Mouse (Mus musculus): ENCODE measurements around the gene Smok3b.
"Not testable (repeated sequence)": the region's sequence is repeated elsewhere in the genome, so short reads cannot be mapped to it uniquely, and the experiment has no call there.

Smok3b gene

DNA sequence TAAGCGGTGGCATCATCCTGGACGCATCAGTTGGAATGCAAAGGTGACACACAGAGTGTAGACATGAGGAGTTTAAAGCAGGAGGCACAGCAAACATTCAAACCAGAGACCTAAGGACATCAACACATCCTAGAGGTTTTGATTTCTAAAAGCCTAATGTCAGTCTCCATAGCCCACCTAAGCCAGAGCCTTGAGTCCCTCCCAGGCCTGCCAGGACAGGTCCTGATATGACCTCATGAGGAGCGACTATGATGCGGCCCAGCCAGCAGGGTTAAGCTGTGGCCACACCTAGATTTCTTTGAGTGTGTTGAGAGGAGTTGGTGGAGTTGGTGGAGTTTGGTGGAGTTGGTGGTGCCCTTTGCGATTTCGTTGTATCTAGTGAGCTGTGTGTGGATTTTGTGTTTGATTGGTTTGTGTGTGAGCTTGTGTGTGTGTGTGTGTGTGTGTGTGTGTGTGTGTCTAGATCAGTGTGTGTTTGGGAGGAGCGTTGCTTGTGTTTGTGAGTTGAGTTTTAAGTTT, at the start of gene Smok3b, which contains the start of gene Smok3a:
Gene Smok3b (plus strand): TSS at position 469 of the 519 bp plus-strand sequence.
Gene Smok3a (plus strand): TSS at position 301 of the 519 bp plus-strand sequence.
- DNase-seq (ENCODE audit: low spot score in 2 of 2), result not testable (repeated sequence)

- DNase-seq (ENCODE audit: low spot score in 2 of 2), result no peak
Observed at GRCm38 (mm10) chr5:137973161-137973560, 48.1 kb upstream of the Smok3b start.

DNA sequence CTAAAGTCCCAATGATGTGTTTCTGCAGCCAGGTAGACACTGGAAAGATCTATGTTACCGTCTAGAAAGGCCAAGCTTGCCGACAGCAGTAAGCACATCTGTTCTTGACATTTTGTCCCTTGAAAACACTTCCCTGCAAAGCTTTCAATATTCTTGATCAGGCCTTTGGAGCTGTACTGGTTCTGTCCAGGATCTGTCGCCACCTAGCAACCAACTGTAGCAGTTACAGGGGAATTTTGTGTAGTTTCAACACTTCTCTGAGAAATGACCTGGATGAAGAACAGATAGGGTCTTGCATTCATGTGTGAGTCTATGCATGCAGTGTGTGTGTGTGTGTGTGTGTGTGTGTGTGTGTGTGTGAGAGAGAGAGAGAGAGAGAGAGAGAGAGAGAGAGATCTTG, 47.5 kb upstream of the Smok3b start:
- peak in 1 of 2 experiments; percentile 4 for DNase-seq (ENCODE audit: low spot score in 2 of 2)

DNA sequence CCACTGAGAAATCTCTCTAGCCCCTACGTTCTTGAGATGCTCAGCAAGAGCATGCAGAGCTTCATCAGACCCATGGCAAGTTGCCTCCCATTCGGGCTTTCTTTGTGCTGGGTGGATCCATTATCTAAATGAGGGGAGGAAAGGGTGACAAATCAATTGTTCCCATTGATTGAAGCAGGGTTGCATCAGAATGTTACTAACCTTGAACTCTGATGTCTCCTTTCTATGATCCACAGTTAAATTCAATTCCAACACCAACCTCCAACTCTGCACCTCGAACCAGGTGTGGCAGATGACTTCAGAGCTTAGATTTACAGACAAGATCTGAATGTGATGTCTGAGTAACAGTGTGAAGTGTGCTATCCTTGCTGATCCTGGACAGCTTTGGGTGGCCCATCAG, 46.5 kb upstream of the Smok3b start:
- no peak for DNase-seq (ENCODE audit: low spot score in 2 of 2)

GRCm38 (mm10) chr5:137975434-137975833, 45.8 kb upstream of the Smok3b start:
- DNase-seq (ENCODE audit: low spot score in 2 of 2), result no peak

GRCm38 (mm10) chr5:137977291-137977690, 43.9 kb upstream of the Smok3b start:
- DNase-seq (ENCODE audit: low spot score in 2 of 2), result no peak

- DNase-seq (ENCODE audit: low spot score in 2 of 2), result no peak
Observed at GRCm38 (mm10) chr5:137979081-137979480, 42.1 kb upstream of the Smok3b start.

DNA sequence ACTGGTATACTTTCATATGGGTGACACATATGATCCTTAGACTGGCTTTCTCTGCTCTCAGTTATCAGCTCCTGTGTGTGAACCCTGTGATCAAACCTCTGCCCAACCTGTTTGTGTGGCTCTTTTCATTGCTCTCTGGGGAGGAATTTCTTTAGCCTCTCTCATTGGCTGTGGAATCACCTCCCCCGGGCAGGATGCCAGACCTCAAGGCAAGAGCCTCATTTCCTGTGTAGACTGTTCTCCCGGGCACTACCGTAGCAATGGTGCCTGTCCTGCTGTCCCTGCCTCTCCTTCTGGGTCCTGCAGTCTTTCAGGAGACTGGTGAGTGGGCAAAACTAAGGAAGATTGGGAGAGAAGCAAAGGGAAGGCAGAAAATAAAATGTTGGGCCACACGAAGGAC, 39.9 kb upstream of the Smok3b start, which contains the start of gene Azgp1:
Gene Azgp1 (plus strand): TSS at position 221 of the 400 bp plus-strand sequence.
- no peak for DNase-seq (ENCODE audit: low spot score in 2 of 2)

DNA sequence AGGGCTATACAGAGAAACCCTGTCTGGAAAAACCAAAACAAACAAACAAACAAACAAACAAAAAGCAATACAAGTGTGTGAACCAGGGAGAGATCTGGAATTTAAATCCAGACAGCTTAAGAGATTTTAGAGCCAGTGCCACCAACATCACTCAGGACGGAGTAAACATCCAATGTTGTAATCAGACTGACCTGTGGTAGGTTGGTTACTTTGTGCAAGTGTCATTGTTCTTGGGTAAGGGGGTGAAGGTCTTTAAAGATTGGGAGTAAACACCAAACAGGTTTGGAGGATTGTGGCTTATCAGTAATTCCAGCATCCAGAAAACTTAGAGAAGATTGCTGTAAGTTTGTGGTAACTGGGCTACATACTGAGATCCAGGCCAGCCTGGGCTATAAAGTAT, 34.9 kb upstream of the Smok3b start:
- no peak for DNase-seq (ENCODE audit: low spot score in 2 of 2)

GRCm38 (mm10) chr5:138009437-138009836, 11.8 kb upstream of the Smok3b start:
- DNase-seq (ENCODE audit: low spot score in 2 of 2), result no peak

DNA sequence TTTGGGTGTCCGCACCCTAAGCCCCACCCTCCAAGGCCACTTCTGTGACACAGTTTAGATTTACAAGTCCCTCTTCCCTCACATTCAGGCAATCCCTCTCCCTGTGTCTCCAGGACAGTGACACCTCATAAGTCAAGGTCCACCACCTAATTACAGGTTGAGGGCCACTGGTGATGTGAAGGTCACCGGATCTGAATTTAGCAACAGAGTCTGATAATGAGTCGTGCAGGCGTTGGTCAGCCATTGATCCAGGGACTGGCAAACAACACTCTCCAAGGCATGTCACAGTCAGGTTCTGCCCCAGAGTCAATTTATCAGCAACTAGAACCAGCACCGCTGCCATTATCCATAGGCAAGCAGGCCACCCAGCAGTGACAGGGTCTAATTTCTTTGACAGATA, 8.8 kb upstream of the Smok3b start:
- no peak for DNase-seq (ENCODE audit: low spot score in 2 of 2)

DNA sequence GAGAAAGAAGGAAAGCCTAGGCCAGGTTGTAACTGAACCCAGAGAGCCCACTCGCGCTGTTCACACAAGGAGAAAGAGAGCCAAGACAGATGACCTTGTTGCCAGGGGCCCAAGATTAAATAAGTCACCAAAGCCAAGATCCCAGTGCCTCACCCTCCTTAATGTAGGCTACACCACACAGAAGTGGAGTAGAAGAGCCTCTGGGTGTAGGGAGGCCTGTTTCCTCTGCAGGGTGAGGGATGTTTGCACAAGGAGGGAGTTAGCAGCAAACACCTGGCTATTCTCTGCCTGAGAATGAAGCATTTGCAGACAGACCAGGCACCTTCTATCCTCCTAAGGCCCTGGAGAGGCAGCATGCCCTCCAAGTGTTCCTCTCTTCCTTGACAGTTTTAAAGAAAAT, 4.7 kb upstream of the Smok3b start:
- DNase-seq (ENCODE audit: low spot score in 2 of 2), result no peak

GRCm38 (mm10) chr5:138016997-138017396, 4.2 kb upstream of the Smok3b start:
- DNase-seq (ENCODE audit: low spot score in 2 of 2), result no peak

DNA sequence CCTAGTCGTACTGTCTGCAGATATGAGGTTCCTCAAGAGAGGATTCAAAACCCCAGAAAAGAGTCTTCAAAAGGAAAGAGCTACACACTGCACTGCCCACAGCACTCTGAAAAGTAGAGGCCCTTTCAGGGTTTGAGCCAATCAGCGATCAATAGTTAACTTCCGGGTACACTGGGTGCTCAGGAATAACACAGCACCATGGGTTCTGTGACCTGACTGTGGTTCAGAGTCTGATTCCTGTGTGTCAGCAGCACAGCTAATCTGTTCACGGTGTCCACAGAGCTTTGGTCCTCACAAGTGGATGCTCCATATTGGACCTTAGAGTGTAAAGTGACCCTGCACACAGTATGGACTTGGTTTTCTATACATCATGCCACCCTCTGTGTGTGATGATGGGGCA, 1.7 kb upstream of the Smok3b start:
- DNase-seq (ENCODE audit: low spot score in 2 of 2), result not testable (repeated sequence)

DNA sequence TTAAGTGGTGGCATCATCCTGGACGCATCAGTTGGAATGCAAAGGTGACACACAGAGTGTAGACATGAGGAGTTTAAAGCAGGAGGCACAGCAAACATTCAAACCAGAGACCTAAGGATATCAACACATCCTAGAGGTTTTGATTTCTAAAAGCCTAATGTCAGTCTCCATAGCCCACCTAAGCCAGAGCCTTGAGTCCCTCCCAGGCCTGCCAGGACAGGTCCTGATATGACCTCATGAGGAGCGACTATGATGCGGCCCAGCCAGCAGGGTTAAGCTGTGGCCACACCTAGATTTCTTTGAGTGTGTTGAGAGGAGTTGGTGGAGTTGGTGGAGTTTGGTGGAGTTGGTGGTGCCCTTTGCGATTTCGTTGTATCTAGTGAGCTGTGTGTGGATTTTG, 31.7 kb downstream of the Smok3b start, which contains the start of gene Smok3c:
Gene Smok3c (plus strand): TSS at position 301 of the 400 bp plus-strand sequence.
- DNase-seq (ENCODE audit: low spot score in 2 of 2), result not testable (repeated sequence)

DNA sequence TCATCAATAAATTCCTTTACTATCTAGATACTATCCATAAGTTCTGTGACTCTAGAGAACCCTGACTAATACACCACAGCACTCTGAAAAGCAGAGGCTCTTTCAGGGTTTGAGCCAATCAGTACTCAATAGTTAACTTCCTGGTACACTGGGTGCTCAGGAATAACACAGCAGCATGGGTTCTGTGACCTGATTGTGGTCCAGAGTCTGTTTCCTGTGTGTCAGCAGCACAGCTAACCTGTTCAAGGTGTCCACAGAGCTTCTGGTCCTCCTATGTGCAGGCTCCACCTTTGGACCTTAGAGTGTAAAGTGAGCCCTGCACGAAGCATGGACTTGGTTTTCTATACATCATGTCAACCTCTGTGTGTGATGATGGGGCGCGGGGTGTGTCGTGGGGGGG, 52.6 kb downstream of the Smok3b start:
- DNase-seq (ENCODE audit: low spot score in 2 of 2), result no peak

DNA sequence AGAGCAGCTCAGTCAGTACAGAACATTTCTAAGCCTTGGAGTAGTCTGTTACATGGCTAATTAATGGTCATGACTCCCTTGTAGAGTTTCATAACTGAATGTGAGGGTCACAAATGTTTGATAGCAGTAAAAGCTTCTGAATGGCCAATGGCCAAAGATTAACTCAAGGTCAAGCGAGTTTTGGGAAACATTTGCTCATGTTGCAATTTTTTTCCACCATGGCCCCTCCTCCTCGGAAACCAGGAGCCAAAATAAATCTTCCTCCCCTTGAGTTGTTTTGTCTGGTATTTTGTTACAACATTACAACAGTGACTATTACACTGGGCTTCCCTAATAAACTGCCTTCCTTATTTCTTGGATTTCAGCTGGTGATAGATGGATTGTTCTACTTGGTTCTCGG, 54.5 kb downstream of the Smok3b start:
- DNase-seq (ENCODE audit: low spot score in 2 of 2), result no peak

GRCm38 (mm10) chr5:138076148-138076547, 54.9 kb downstream of the Smok3b start:
- DNase-seq (ENCODE audit: low spot score in 2 of 2), result no peak

- DNase-seq (ENCODE audit: low spot score in 2 of 2), result no peak
Observed at GRCm38 (mm10) chr5:138080456-138080855, 59.2 kb downstream of the Smok3b start.

GRCm38 (mm10) chr5:138081446-138081845, 60.2 kb downstream of the Smok3b start:
- DNase-seq (ENCODE audit: low spot score in 2 of 2), result no peak

DNA sequence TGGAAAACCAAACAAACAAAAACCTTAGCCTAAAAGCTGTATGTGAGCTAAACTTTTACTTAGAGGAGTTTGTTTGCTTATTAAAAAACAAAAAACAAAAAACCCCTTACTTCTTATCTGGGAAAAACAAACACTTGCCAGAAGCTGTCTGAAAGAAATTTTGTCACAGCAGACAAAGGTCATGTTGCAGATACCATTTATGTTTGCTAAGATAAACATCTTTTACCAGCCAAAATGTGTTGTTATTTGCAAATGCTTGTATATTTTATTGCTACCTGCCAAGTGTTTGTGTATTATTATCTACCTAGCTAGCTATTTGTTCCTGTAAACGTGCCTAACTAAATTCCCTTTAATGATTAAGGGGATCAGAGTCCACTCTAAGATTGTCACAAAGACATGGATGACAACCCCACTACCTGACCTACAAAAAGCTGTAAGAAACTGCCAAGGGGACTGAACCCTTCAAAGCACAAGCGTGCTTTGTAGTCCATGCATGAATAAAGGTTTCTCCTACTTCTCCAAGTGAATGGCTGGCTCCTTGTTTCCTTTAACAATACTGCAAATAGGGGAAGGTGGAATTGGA, 62.2 kb downstream of the Smok3b start:
- no peak for DNase-seq (ENCODE audit: low spot score in 2 of 2)

GRCm38 (mm10) chr5:138083936-138084335, 62.7 kb downstream of the Smok3b start:
- DNase-seq (ENCODE audit: low spot score in 2 of 2), result no peak

GRCm38 (mm10) chr5:138084507-138084906, 63.3 kb downstream of the Smok3b start:
- DNase-seq (ENCODE audit: low spot score in 2 of 2), result no peak

DNA sequence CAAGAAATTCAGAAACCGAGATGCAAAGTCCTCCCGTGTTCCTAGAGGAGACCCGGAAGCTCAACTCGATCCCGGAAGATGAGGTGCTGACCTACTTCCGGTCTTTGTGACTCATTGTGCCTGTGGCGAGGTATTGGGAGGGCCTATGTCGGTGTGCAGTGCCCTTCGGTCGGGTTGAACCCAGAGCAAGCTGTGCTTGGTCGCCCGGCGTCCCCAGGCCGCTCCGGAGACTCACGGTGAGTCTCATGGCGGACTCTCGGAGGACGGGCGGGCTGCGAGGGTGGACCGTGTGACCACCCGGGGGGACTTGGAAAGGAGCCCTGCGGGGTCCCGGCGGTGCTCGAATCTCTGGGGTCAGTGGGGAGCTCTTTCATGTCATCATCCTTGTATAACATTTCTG, 63.8 kb downstream of the Smok3b start, which contains the start of gene Zkscan1:
Gene Zkscan1 (plus strand): TSS at position 89 of the 400 bp plus-strand sequence.
- DNase-seq (ENCODE audit: low spot score in 2 of 2), result peak; percentile 38 to 68
